Mouse (Mus musculus) MEL (cell line): Measurements from ENCODE around the gene Coasy.

ENCODE experiments used
- CTCF ChIP-seq, 3 experiments: IDR thresholded peaks in 2 of 3; conservative IDR thresholded peaks in 1 of 3; 2 replicates each; pipeline ENCODE4 v1.5.1; 2011 to 2012; ENCODE audit warnings: low read length in 3 of 3, low read depth in 2 of 3, mild to moderate bottlenecking in 2 of 3, improper control_type of control experiment in 1 of 3, inconsistent platforms in 1 of 3, mixed read lengths in 1 of 3, moderate library complexity in 1 of 3; ENCODE audit not compliant: control insufficient read depth in 1 of 3, insufficient read depth in 1 of 3, poor library complexity in 1 of 3, severe bottlenecking in 1 of 3
- EP300 ChIP-seq, 2 experiments: IDR thresholded peaks; 2 replicates each; pipeline ENCODE4 v1.6.1; 2011; ENCODE audit warnings: improper control_type of control experiment in 2 of 2, low read length in 2 of 2, low read depth in 1 of 2, mild to moderate bottlenecking in 1 of 2
- HCFC1 ChIP-seq: IDR thresholded peaks from 2 replicates; pipeline ENCODE4 v1.6.1; 2012; ENCODE audit warnings: low read depth, mild to moderate bottlenecking, inconsistent platforms, low read length, improper control_type of control experiment, moderate library complexity
- JUND ChIP-seq: IDR thresholded peaks from 2 replicates; pipeline ENCODE4 v1.6.1; 2011; ENCODE audit warnings: low read depth, mild to moderate bottlenecking, improper control_type of control experiment, low read length
- MAFK ChIP-seq: IDR thresholded peaks from 2 replicates; pipeline ENCODE4 v1.6.1; 2011; ENCODE audit warnings: low read depth, mild to moderate bottlenecking, low read length, improper control_type of control experiment, borderline replicate concordance
- MAZ ChIP-seq: IDR thresholded peaks from 2 replicates; pipeline ENCODE4 v1.6.1; 2012; ENCODE audit warnings: low read depth, mild to moderate bottlenecking, inconsistent platforms, low read length, improper control_type of control experiment
- POLR2A ChIP-seq, 2 experiments: IDR thresholded peaks; 2 replicates each; pipeline ENCODE4 v1.6.1; 2011 to 2012; ENCODE audit warnings: low read length in 2 of 2, mild to moderate bottlenecking in 2 of 2, control low read depth in 1 of 2, improper control_type of control experiment in 1 of 2, low read depth in 1 of 2, moderate library complexity in 1 of 2; ENCODE audit not compliant: control insufficient read depth in 1 of 2, insufficient read depth in 1 of 2, poor library complexity in 1 of 2
- RCOR1 ChIP-seq: IDR thresholded peaks from 2 replicates; pipeline ENCODE4 v1.6.1; 2012; ENCODE audit warnings: low read depth, mild to moderate bottlenecking, inconsistent platforms, low read length, improper control_type of control experiment
- USF1 ChIP-seq: IDR thresholded peaks from 2 replicates; pipeline ENCODE4 v1.6.1; 2014; ENCODE audit warnings: low read depth, mild to moderate bottlenecking, inconsistent platforms, low read length, improper control_type of control experiment, moderate library complexity
- ZNF384 ChIP-seq: IDR thresholded peaks from 2 replicates; pipeline ENCODE4 v1.6.1; 2012; ENCODE audit warnings: low read depth, mild to moderate bottlenecking, inconsistent platforms, low read length, improper control_type of control experiment

GRCm38 (mm10) chr11:101083083-101083697 lies 825 bp downstream of the Coasy start:
- TF ChIP-seq EP300 (IDR thresholded peaks at IDR 0.05; ENCODE audit: low read depth in 1 of 2, low read length in 2 of 2), result no peak
- TF ChIP-seq CTCF (IDR thresholded peaks at IDR 0.05 in 2 of 3, conservative IDR thresholded peaks at IDR 0.05 in 1 of 3; ENCODE audit: control insufficient read depth in 1 of 3, insufficient read depth in 1 of 3, low read depth in 2 of 3, low read length in 3 of 3, poor library complexity in 1 of 3, severe bottlenecking in 1 of 3), result no peak
- TF ChIP-seq HCFC1, result no peak
- TF ChIP-seq POLR2A (IDR thresholded peaks at IDR 0.05; ENCODE audit: control insufficient read depth in 1 of 2, insufficient read depth in 1 of 2, low read depth in 1 of 2, low read length in 2 of 2, poor library complexity in 1 of 2), result no peak
- no peak for TF ChIP-seq RCOR1
- no peak for TF ChIP-seq MAZ
- TF ChIP-seq USF1, result no peak
- TF ChIP-seq JUND, result no peak
- no peak for TF ChIP-seq MAFK
- no peak for TF ChIP-seq ZNF384
